Mouse (Mus musculus) v-Abl transformed pro-B cells (cell line): ENCODE data around the gene Ddhd1.
"Not testable (repeated sequence)": the region's sequence is repeated elsewhere in the genome, so short reads cannot be mapped to it uniquely, and the experiment has no call there.

Experiments used
- in situ Hi-C, 2 experiments: fragments of 400-800 bp; cut with MboI; formaldehyde crosslinking; loops; one replicate each; pipeline ENCODE4 v1.15.1; 2025; ENCODE audit not compliant: unreplicated experiment in 2 of 2

Ddhd1 gene

GRCm38 (mm10) chr14:45588403-45588802 lies 69.5 kb downstream of the Ddhd1 start:
- in situ Hi-C loops = no loop called here

DNA sequence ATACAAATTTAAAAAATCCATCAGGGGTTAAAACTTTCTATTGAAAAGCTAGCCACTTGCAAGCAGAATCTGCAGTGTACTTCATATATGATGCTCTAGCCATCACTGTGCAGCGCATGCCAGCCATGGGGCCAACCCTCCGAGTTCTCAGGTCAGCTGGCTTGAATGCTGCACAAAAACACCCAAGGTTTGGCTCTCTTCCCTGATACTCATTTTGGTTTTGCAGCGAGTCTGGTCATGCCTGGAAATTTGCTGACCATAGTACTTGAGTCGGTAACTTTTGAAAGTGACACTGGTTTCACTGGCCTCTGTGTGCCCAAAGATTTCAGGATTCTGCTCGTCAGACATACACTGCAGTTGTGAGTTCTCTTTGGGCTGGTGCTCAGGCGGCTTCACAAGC lies 70.4 kb downstream of the Ddhd1 start:
- in situ Hi-C loops = no loop called here

DNA sequence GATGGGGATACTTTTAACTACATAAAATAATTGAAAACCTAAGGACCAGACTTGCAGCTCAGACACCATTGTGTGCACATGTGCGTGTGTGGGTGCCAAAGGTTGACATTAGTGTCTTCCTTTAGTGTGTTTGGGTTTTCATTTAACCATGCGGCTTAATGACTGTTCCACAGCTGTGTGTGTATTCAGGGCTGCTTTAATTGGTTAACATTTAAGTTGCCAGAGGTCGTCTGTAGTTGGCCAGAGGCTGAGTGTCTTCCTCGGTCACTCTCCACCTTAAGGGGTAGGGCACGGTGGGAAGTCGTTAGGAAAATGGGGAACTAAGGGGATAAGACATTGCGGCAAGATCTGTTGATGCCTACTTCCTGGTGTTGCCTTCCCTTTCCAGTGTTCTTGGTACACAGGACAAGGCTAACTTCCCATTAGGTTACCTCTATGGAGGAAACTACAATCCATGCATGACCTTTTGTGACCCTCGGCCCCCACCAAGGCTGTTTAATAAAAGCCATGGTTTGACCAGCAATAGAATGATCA lies 74.4 kb downstream of the Ddhd1 start:
- in situ Hi-C loops = no loop called here

- in situ Hi-C loops = not testable (repeated sequence)
Measured at GRCm38 (mm10) chr14:45580923-45581827, 76.8 kb downstream of the Ddhd1 start.

- in situ Hi-C loops = loop anchor here (5.0 to 10.0 kb wide), 4 partner anchors 126 to 1156 kb away; no protein-coding TSS in a partner anchor
Measured at GRCm38 (mm10) chr14:45566066-45566937, 91.6 kb downstream of the Ddhd1 start.

- in situ Hi-C loops = loop anchor here (5.0 to 10.0 kb wide), 4 partner anchors 127 to 1157 kb away; no protein-coding TSS in a partner anchor
Measured at GRCm38 (mm10) chr14:45565216-45566065, 92.5 kb downstream of the Ddhd1 start.

- in situ Hi-C loops = loop anchor here (5.0 to 10.0 kb wide), 3 partner anchors 129 to 1159 kb away; no protein-coding TSS in a partner anchor
Measured at GRCm38 (mm10) chr14:45563577-45563976, 94.4 kb downstream of the Ddhd1 start.

DNA sequence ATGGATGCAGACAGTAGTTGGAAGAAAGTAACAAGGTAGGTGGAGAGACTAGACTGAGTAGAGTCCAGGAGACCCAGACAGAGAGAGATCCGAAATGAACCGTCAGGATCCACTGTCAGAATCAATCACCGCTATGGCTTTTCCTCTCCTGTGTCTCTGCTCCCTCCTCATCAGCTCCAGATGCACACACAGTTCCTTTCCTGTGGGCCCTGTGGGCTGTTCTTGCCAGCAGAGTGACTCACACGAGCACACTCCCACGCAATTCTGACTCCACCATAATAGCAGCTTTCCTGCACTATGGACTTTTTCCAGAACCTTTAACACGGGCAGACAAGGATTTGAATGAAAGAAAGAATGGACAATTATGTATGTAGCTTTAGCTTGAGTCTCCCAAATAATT lies 96.3 kb downstream of the Ddhd1 start:
- in situ Hi-C loops = loop anchor here (5.0 to 10.0 kb wide), 3 partner anchors 131 to 1161 kb away; no protein-coding TSS in a partner anchor

- in situ Hi-C loops = no loop called here
Measured at GRCm38 (mm10) chr14:45559018-45559417, 98.9 kb downstream of the Ddhd1 start.

DNA sequence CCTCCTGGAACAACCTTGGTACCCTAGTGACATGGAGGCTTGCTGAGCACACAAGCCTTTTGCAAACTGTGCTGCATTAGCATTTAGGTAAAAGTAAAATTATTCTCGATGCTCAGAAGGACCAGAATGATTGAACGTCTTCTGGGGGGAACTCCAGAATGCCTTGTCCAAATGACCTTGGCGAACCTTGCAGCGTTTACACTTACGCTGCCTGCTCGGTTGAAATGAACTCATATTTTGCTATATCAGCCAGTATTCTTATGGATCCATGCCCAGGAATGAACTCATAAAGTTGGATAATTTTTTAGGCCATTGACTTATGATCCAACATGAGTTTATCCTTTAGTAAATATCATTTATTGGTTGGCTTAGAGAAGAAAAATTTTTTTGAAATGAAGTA lies 103.6 kb downstream of the Ddhd1 start:
- in situ Hi-C loops = no loop called here

DNA sequence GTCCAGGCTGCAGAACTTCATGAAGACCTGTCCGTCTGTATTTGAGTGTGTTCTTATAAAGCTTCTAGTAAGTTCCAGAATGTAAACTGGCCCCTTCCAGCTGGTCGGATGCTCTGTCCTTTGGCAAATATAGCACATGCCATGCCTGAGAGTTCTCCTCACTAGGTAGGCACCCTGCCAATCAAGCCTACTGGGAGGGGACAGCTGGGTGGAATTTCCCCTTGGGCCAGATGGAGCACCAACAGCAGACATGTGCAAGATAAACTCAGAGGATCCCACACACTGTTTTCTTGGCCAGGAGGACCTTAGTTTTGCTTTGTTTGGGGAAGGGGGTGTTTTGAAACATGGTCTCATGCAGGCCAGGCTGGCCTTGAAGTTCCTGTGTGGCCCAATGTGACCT lies 104.1 kb downstream of the Ddhd1 start:
- in situ Hi-C loops = no loop called here

DNA sequence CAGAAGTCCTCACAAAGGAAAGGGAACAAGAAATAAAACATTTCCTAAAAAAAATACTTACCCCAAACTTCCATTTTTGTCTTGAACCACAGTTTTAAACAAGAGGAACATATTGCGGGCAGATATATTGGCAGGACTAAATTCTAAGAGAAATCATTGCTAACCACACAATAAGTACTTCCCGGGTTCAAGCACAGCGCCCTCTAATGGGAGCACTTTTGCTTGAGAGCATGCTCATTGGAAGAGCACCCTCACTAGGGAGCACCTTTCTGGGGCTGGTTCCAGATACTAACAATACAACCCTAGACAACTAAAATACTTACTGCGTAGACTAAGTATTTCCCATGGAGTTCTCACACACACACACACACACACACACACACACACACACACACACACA lies 105.5 kb downstream of the Ddhd1 start:
- in situ Hi-C loops = no loop called here

DNA sequence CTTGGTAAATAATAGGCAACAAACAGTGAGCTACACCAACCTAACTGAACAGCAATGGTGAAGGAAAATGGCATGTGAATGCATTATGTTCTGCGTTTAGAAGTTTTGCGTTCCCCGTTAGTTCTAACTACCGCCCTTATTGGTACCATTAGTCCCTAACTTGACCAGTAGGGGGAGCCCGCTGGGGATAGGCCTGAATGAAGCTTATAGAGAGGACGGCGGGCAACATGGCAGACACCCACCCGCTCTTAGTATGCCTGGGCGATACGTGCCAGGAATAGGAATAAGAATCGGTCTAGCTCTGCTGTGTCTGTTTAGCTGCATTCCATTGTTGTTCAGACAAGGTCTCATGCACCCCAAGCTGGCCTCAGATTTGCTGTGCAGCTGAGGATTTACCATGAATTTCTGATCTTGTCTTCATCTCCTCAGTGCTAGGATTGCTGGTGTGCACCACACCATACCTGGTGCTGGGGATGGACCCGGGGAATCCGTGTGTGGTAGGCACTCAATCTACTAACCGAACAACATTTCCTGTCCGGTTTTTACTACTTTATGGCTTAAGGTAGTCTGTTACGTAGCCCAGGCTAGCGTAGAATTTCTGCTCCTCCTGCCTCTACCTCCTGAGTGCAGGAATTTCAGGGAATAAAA lies 106.7 kb downstream of the Ddhd1 start:
- in situ Hi-C loops = no loop called here

DNA sequence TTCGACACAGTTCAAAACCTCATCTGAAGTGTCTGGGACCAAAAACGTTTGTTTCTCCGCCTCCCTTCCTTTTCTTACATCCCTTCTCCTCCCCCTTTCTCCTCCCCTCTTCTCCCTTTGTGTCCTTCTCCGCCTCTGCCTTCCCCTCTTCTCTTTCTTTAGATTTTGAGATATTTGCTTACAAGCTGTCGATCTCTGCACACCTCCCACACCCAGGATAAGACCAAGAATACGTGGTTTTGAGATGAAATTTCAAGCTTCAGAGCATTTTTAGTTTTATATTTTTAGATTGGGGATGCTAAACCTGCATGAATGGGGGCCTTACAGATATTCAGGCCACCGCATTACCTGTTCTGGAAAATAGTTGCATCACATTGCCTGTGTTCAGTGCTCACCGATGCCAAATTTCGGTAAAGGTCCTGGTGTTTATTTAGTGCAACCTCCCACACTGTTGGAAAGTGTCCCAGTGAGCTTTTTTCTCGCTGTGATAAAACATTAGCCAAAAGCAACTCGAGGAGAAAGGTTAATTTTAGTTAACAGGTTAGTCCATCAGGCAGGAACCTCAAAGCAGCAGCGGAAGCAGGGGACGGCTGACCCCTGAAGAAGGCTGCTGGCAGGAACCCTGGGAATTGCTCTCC lies 107.8 kb downstream of the Ddhd1 start:
- in situ Hi-C loops = no loop called here

- in situ Hi-C loops = no loop called here
Measured at GRCm38 (mm10) chr14:45548118-45548517, 109.8 kb downstream of the Ddhd1 start.

DNA sequence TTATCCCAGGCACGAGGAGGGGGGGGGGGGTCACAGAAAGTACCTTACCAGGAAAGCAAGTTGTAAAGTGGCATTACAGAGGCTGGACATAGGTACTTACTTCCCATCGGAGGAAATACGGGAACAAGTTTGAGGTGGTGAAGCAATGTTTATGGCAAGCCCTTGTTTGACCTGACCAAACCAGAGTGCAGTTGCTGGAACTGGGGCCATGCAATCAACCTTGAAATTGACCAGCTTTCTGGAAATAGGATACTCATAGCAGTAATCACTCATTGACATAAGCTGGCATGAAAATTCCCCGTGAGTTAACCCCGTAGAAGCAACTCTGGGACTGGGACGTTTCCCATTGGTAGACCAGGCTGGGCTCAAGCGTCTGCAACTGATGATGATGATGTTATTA lies 113.0 kb downstream of the Ddhd1 start:
- in situ Hi-C loops = no loop called here

- in situ Hi-C loops = no loop called here
Measured at GRCm38 (mm10) chr14:45544026-45544425, 113.9 kb downstream of the Ddhd1 start.

DNA sequence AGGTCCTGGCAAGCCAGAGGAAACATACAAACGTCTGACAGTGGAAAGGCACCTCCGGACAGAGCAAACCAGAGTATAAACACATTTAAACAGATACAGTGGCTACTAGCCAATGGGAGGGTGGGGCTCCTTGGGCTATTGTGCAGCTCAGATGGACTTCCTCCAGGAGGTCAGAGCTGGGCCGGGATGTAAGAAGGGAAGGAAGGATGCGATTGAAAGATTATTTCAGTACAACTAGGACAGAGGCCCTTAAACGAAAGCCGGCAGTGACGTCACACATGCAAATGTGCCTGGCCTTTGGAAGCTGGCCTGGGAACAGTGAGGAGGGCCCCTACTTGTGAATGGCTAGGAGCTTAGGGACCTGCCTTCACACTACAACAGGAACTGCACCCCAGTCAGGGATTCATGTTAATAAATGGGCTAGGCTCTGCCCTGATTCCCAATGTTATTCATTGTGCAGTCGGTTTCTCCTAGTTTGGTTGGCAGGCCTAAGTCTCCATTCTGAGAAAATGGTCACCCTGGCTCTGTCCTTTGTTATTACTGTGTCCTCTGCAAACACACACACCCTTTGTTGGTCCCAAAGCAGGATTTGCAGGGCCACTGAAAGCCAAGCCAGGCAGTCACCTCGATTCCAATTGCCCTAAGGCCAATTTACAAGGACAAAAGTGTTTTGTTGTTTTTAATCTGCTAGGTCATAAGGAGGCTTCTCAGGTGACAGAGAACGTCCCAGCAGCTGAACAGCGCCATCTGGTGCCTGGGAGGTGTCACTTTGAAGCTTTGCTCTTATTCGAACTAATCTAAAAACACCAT lies 118.1 kb downstream of the Ddhd1 start:
- in situ Hi-C loops = no loop called here
